Mouse (Mus musculus) midbrain, embryonic 16.5 days (tissue): ENCODE measurements around the gene Mcm10. TPM values are rescaled to one million over a fixed set of nuclear protein-coding genes. Genes with fewer than 3 reads are reported as not detected.

Experiments used
- ATAC-seq: fragments of 200-750 bp; cut with Nextera tagmentation; 2 replicates; pipeline ENCODE4 v1.8.0; 2017; ENCODE audit warnings: moderate TSS enrichment
- H3K27ac ChIP-seq: fragments of 300-500 bp; sonication (generic); 2 replicates; pipeline ENCODE4 v1.5.1; 2014; ENCODE audit warnings: mild to moderate bottlenecking, low read length, mixed read lengths
- H3K27me3 ChIP-seq: fragments of 300-500 bp; sonication (generic); 2 replicates; pipeline ENCODE4 v1.6.1; 2014; ENCODE audit warnings: low read depth, low read length, mixed read lengths; ENCODE audit not compliant: control insufficient read depth, insufficient read depth
- H3K36me3 ChIP-seq: fragments of 300-500 bp; sonication (generic); 2 replicates; pipeline ENCODE4 v1.6.1; 2014; ENCODE audit warnings: mild to moderate bottlenecking, low read length, moderate library complexity, mixed read lengths; ENCODE audit not compliant: control insufficient read depth, insufficient read depth
- H3K4me1 ChIP-seq: fragments of 300-500 bp; sonication (generic); 2 replicates; pipeline ENCODE4 v1.6.1; 2014; ENCODE audit warnings: mild to moderate bottlenecking, low read length, mixed read lengths; ENCODE audit not compliant: control insufficient read depth, insufficient read depth
- H3K4me2 ChIP-seq: fragments of 300-500 bp; sonication (generic); 2 replicates; pipeline ENCODE4 v1.6.1; 2014; ENCODE audit warnings: mild to moderate bottlenecking, low read length, mixed read lengths
- H3K4me3 ChIP-seq: fragments of 300-500 bp; sonication (generic); 2 replicates; pipeline ENCODE4 v1.5.1; 2014; ENCODE audit warnings: low read depth, mild to moderate bottlenecking, low read length, moderate library complexity, mixed read lengths
- H3K9ac ChIP-seq: fragments of 300-500 bp; sonication (generic); 2 replicates; pipeline ENCODE4 v1.6.1; 2014; ENCODE audit warnings: low read depth, low read length, mixed read lengths
- H3K9me3 ChIP-seq: fragments of 300-500 bp; sonication (generic); replicated peaks from 2 replicates; pipeline ENCODE4 v1.6.1; 2014; ENCODE audit warnings: mild to moderate bottlenecking, low read length, mixed read lengths; ENCODE audit not compliant: control insufficient read depth, poor library complexity, severe bottlenecking
- WGBS: fragments of 180-500 bp; shearing (Covaris S2); extraction: QIAGEN DNeasy Blood & Tissue Kit; methylation state at CpG from one replicate; pipeline ENCODE4 v1.1.7; 2014; 5-methylcytosine and 5-hydroxymethylcytosine counted together
- polyA plus RNA-seq: library from polyadenylated mRNA; unstranded; fragments of >200 nt; fragmentation: Nextera tagmentation; extraction: Ambion mirVana; gene quantifications from 2 replicates; pipeline ENCODE4 v1.2.1, GENCODE M21; 2015

Mcm10 gene
- 3.0 and 3.4 TPM in 2 replicates for polyA plus RNA-seq

GRCm38 (mm10) chr2:5012491-5013324 is at the start of gene Mcm10:
Mcm10 (minus strand) TSS chr2:5012791.
- 4% methylated on average over 32 of the region's 32 CpGs for WGBS
- peak within 1 kb of the TSS; percentile 98 for H3K4me2 ChIP-seq
- peak; percentile 100 for ATAC-seq
- H3K27me3 ChIP-seq, result no peaks in the 10 kb centered on the region
- H3K36me3 ChIP-seq, result no peaks in the 10 kb centered on the region
- no peaks in the 10 kb centered on the region for H3K9me3 ChIP-seq
- peaks cover 5% of the 10 kb centered on the region for H3K4me1 ChIP-seq
- 0 out of 2 replicates have a peak within 1 kb of the TSS, but pooled peaks have one; percentile 30 for H3K9ac ChIP-seq
- H3K27ac ChIP-seq, result no peak within 1 kb of the TSS
- H3K4me3 ChIP-seq, result peak within 1 kb of the TSS; percentile 60

DNA sequence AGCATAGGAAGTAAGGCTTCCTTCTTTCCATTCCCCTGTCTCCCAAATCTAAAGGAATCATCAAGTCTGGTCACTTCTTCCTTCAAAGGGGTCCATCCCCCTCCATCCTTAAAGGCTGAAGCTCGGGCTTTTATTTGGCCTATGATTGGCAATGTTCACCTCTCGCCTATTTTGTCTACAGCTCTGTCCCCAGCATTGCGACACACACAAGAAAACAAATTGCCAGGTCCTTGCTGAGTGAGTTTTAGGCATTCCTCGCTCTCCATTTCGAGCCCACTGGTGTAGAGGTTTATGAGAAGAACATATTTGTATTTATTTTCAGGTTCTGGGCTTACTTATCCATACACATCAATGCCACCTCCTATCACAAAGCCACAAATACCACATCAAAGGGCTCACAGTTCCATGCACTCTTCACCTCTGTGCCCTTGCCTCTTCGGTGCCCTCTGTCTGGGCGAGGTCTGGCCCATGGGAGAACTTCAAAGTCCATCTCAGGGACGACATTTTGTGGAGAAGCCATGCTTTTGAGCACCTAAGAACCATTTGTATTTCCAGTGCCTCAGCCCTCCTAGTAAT is 48.6 kb upstream of the Mcm10 start:
- 81% methylated on average over 8 of the region's 8 CpGs for WGBS

DNA sequence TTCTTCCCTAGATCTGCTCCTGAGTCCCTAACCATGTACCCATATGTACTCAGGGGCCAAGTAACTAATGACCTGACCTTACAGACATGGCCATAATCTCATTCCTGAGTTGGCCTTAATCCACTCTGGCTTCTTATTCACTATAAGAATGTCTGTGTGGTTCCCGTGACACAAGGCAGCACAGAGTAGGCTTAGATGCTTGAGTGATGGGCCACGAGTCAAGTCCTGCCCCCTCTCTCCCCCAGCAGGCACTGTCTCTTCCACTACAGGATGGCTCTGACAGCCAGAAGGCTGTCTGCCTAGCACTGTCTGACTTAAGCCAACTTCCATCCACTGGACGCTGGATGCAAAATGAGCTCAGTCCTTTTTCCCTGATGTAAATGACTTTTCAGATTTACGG is 47.4 kb upstream of the Mcm10 start:
- Histone ChIP-seq H3K27ac (no peak overlapping the region), H3K36me3 (no peaks in the 10 kb centered on the region), H3K9me3 (no peaks in the 10 kb centered on the region), H3K4me1 (peaks cover 18% of the 10 kb centered on the region), H3K4me2 (no peak overlapping the region), H3K9ac (no peak overlapping the region), H3K27me3 (no peaks in the 10 kb centered on the region; the same call in 1 of the 2 replicates), H3K4me3 (no peak overlapping the region)
- 64% methylated on average over 4 of the region's 4 CpGs for WGBS
- ATAC-seq, result no peak

More for the DNA sequence above, 48.6 kb upstream of the Mcm10 start:
- Histone ChIP-seq H3K4me1 (peaks cover 18% of the 10 kb centered on the region), H3K36me3 (no peaks in the 10 kb centered on the region), H3K27me3 (no peaks in the 10 kb centered on the region; the same call in 1 of the 2 replicates), H3K9ac (no peak overlapping the region), H3K4me3 (no peak overlapping the region), H3K27ac (no peak overlapping the region), H3K9me3 (no peaks in the 10 kb centered on the region), H3K4me2 (no peak overlapping the region)
- no peak for ATAC-seq

DNA sequence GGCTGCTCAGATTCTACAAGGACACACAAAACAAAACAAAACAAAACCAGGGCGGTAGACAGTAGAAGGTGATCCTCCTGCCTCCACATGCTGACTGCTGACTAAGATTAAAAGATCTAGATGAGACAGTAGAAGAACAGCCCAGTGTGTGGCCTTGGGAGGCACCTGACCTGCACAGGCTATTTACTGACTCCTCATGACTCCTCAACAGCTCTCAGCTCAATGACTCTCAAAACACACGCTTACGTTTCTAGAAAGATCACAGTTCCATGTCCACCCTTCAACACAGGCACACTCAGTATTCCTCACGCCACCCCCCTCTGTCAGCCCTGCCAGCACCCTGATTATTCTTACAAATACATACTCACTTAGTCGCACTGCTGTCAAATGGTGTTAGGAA is 45.8 kb upstream of the Mcm10 start:
- peaks cover 12% of the 10 kb centered on the region for H3K4me1 ChIP-seq
- H3K9me3 ChIP-seq, result no peaks in the 10 kb centered on the region
- H3K27ac ChIP-seq, result no peak overlapping the region
- no peak for ATAC-seq
- H3K4me3 ChIP-seq, result no peak overlapping the region
- no peak overlapping the region for H3K4me2 ChIP-seq
- H3K27me3 ChIP-seq, result no peaks in the 10 kb centered on the region; the same call in 1 of the 2 replicates
- H3K36me3 ChIP-seq, result no peaks in the 10 kb centered on the region
- 71% methylated on average over 5 of the region's 5 CpGs for WGBS
- H3K9ac ChIP-seq, result no peak overlapping the region

DNA sequence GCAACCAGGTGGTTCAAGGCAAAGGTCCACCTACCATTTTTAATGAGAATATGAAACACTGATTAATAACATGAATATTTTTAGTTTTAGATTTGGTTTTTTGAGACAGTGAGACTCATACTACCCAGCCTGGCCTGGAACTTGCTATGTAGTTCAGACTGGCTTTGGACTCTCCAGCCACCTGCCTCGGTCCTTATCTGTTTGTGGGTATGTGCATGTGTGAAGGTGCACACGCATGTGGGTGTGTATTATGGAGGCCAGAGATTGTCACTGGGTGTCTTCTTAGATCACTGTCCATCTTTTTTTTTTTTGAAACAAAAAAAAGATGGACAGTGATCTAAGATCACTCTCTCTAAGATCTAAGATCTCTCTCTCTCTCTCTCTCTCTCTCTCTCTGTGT is 38.0 kb upstream of the Mcm10 start:
- no peaks in the 10 kb centered on the region for H3K9me3 ChIP-seq
- H3K4me3 ChIP-seq, result no peak overlapping the region
- no peaks in the 10 kb centered on the region for H3K4me1 ChIP-seq
- no peak overlapping the region for H3K4me2 ChIP-seq
- H3K36me3 ChIP-seq, result 0 out of 2 replicates have a peak, but pooled peaks cover 3% of the 10 kb centered on the region
- ATAC-seq, result no peak
- H3K27ac ChIP-seq, result no peak overlapping the region
- WGBS, result 90% methylated on average over 2 of the region's 2 CpGs
- H3K27me3 ChIP-seq, result no peaks in the 10 kb centered on the region
- no peak overlapping the region for H3K9ac ChIP-seq

- no peak overlapping the region for H3K4me3 ChIP-seq
- no peak for ATAC-seq
- H3K27ac ChIP-seq, result no peak overlapping the region
- 0 out of 2 replicates have a peak, but pooled peaks cover 3% of the 10 kb centered on the region for H3K36me3 ChIP-seq
- no peaks in the 10 kb centered on the region for H3K27me3 ChIP-seq
- no peaks in the 10 kb centered on the region for H3K9me3 ChIP-seq
- no peak overlapping the region for H3K4me2 ChIP-seq
- H3K9ac ChIP-seq, result no peak overlapping the region
- no peaks in the 10 kb centered on the region; the same call in 1 of the 2 replicates for H3K4me1 ChIP-seq
- WGBS, result 96% methylated on average over 2 of the region's 2 CpGs
These were observed 34.4 kb upstream of the Mcm10 start for GRCm38 (mm10) chr2:5047016-5047415.

DNA sequence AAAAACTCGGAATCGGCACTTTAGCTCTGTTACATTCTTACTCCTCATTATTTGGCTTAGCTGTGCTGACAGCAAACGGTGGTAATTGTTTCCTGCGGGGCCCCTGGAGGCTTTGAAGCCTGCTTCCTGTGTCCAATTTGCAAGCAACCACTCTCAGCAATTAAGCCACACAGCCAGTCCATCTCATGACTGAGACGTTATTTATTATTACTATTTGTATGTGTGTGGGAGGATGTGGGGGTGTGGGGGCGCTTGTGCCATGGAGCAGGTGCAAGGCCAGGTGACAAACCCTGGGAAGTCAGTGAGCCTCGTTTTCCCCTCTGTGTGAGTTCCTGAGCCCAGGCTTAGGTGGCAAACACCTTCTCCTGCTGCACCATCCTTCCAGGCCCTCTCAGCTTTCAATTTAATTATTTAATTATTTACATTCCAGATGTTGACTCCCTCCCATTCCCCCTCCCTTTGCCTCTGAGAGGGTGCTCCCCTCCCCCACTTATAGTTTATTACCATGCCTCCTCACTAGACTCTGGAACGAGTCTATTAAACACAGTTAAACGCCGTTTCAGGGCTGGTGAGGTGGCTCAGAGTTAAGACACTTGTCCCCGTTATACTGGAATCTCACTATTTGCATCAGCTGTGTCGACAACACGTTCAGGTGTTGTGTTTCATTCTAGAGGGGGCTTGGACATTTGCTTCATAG is 32.8 kb upstream of the Mcm10 start:
- ATAC-seq, result peak; percentile 54
- no peak overlapping the region for H3K27ac ChIP-seq
- no peaks in the 10 kb centered on the region; the same call in 1 of the 2 replicates for H3K4me1 ChIP-seq
- no peak overlapping the region for H3K9ac ChIP-seq
- no peak overlapping the region for H3K4me2 ChIP-seq
- H3K9me3 ChIP-seq, result no peaks in the 10 kb centered on the region
- H3K4me3 ChIP-seq, result no peak overlapping the region
- H3K27me3 ChIP-seq, result no peaks in the 10 kb centered on the region
- WGBS, result 47% methylated on average over 13 of the region's 13 CpGs
- H3K36me3 ChIP-seq, result 0 out of 2 replicates have a peak, but pooled peaks cover 3% of the 10 kb centered on the region

GRCm38 (mm10) chr2:5044321-5044720 is 31.7 kb upstream of the Mcm10 start:
- WGBS, result 49% methylated on average over 3 of the region's 3 CpGs
- Histone ChIP-seq H3K27me3 (no peaks in the 10 kb centered on the region), H3K9me3 (no peaks in the 10 kb centered on the region), H3K9ac (no peak overlapping the region), H3K27ac (no peak overlapping the region), H3K4me3 (no peak overlapping the region), H3K36me3 (0 out of 2 replicates have a peak, but pooled peaks cover 2% of the 10 kb centered on the region), H3K4me2 (no peak overlapping the region), H3K4me1 (no peaks in the 10 kb centered on the region; the same call in 1 of the 2 replicates)
- no peak for ATAC-seq
